Mouse (Mus musculus): ENCODE data around the gene Slc7a8. TPM values are rescaled to one million over a fixed set of nuclear protein-coding genes. Genes with fewer than 3 reads are reported as not detected.
A peak's percentile ranks its signal among the peaks of the same experiment; 100 is the strongest.

Slc7a8 gene
- polyA plus RNA-seq (2015; fragmentation: Nextera tagmentation; extraction: Ambion mirVana), result 0.94 and 1.2 TPM in 2 replicates

DNA sequence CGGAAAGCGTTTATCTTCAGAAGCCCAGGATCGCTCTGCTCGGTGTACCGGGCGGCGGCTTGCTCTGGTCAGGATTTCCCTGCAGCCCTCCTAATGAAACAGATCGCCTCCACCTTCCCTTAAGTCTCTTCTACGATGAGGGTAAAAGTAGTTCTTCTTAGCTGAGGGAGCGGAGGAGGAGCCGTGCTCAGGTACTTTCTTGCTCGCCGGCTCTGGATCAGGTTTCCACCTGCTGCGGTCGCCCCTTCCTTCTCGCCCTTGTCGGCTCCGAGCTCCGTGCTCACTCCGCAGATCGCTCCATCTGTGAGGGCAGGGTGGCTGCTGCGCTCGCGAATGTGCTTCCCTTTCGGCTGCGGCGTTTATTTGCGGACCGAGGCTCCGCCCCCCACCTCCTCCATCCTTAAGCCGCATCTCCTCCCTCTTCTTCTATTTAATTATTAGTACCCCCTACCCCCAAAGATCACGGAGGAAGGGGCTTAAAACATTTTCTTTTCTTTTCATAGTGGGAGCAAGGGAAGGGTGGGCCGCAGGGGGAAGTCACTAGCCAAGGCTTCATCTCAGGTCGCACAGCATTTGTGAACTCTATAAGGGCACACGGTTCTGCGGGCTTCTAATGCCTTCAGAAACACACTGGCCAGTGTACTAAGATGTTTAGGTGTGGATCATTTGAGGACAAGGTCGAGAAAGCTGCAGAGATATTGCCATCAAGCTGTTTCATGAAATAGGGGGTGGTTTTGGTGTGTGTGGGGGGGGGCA is at the start of gene Slc7a8:
TSS of gene Slc7a8 (minus strand) at position 337 of the 756 bp plus-strand sequence.
- DNase-seq (ENCODE audit: low spot score), result peak; percentile 66

DNA sequence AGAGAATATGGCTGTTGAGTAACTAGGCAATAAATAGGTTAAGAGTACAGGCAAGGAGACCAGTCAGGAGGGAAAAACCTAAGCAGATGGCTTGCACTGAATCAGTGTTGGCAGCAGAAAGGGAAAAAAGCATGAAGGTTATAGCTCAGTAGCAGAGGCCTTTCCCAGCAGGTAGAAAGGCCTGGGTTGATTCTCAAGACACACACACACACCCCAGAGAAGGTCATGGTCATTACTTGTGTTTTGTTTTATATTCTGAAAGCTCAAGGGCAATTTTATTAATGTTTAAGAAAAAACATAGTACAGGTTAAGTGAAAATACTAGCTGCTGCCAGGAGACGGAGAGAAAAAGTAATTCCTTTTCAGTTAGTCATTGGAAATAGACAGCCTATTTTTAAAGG is 42.0 kb upstream of the Slc7a8 start:
- no peak for DNase-seq (ENCODE audit: low spot score)

DNA sequence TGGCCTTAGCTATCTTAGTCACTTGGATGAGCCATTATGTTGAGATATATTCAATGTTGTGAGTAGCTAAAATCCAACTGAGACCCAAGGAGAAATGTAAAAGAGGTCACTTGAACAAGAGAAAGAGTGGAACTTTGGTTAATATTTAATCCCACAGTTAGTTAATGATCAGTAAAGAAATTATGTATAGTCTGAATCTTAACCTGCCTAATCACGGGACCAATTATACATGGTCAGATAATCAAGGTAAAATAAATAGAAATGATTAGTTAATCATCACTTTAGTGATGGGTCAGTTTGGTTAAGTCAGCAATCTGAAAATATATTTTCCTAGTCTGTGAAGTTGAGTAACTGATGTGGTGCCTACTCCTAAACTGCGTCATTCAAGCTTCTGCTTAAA is 40.6 kb upstream of the Slc7a8 start:
- no peak for DNase-seq (ENCODE audit: low spot score)

DNA sequence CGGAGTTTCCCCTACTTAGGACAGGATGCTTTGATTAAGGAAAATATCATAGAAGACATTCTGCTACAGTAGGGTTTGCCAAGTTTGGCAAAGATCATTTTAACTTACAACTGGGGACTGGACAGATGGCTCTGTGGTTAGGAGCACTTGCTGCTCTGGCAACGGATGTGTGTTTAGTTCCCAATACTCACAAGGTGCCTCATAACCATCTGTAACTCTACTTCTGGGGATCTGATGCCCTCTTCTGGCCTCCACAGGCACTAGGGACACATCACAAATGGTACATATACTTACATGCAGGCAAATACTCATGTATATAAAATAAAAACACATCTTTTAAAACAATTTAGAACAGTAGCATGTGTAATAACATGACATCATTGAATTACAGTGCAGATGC is 36.0 kb upstream of the Slc7a8 start:
- peak; percentile 42 for DNase-seq (ENCODE audit: low spot score)

DNA sequence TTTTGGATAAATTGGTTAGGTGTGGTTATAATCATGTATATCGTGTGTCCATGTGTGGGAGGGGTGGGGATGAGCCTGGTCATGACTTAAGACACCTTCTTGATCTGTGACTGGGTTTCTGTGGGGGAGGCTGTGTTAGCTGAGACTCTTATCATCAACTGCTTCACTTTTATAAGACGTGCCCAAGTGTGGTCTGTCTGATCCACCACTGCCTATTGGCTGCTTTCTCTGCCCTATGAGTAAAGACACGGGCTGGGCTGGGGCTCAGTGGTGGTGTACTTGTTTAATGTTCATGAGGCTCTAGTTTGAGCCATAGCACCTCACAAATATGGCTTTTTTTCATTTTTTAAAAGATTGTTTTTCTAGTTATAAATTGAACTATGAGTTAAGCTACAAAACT is 34.0 kb upstream of the Slc7a8 start:
- DNase-seq (ENCODE audit: low spot score), result no peak

DNA sequence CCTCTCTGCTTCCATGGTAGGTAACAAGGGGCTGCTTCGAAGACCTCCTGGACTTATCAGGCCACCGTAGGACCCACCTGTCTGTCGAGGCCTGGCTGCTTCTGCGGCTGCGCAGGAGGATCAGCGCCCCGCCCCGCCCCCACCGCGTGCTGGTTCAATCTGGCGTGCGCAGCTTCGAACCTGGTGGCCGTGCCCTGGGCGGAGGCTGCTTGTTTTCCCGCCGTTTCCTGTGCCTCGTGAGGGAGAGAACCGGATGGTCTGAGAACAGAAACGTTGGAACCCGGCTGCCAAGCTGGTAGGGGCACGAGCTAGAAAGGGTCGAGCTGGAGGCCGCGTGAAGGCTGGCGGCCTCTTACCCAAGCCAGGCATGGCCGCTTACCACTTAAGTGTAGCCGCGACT is 32.2 kb upstream of the Slc7a8 start, which contains the start of gene Rnf212b:
TSS of gene Rnf212b (plus strand) at position 151 of the 400 bp plus-strand sequence.
- no peak for DNase-seq (ENCODE audit: low spot score)

DNA sequence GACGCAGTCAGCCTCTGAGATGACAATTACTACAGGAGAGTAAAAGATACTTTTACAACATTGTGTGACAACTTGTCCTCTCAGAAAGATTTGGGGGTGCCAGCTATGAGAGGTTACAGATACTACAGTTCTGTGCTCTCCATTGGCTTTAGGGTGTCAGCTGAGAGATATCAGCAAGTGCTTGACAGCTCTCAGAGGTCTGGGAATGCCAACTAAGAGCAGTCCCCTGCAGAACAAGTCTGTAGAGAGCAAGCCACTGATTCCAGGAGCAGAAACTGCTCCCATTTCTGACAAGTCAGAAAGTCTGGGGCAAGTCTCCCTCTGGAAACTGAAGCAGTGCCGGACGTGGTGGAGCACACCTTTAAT is 27.9 kb upstream of the Slc7a8 start:
- DNase-seq (ENCODE audit: low spot score), result no peak

DNA sequence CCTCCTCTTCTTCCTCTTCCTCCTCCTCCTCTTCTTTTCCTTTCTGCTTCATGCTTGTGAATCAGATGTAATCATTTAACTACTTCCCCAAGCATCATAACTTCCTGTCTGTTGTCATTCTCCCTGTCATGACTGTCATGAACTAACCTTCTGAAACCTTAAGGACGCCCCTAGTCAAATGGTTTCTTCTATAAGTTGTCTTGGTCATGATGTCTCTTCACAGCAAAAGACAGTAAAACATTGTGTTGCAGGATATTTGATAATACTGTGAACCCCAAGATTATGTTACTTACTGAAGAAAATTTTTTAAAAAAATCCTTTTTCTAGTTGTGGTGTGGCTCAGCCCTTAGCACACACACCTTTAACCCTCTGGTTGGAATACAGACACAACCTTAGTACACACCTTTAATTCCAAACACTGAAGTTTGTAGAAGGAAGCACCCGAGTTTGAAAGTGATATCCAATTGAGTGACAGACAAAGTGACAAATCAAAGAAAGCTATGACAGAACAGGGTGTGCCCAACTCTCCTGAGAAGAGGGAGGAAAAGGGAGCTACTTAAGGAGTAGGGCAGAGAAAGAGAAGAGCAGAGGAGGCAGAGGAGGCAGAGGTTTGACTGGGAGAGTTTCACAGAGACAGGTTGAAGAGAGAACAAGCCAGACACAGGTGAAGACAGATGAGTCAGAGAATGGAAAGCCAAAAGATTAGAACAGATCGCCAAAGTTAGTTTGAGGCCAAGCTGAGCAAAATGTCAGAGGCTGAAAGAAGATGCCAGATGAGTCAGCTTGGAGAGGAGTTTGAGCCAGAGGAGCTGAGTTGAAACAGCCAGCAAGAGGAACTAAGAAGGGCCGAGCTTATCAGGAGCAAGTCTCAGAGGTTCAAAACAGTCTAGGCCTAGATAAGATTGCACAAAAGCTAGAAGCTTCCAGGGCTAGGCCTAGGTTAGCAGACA is 27.2 kb upstream of the Slc7a8 start:
- no peak for DNase-seq (ENCODE audit: low spot score)

DNA sequence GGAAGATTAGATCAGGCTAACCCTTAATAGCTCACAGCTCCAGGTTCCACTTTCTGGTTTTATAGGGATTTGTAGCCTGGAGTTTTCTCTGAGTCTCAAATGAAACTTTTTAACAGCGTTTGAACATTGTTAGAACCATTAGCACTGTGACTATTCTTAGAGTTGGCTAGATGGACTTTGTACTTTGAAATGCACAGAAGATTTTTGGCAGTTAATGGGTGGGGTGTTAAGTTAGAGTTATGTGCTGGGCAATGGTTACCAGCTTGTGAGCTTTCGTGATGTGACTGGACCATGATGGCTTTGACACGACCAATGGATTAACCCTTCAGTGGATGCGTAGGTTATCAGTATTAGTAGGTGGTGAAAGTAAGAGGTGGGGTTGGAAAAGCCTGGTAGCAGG is 24.4 kb upstream of the Slc7a8 start:
- DNase-seq (ENCODE audit: low spot score), result no peak

DNA sequence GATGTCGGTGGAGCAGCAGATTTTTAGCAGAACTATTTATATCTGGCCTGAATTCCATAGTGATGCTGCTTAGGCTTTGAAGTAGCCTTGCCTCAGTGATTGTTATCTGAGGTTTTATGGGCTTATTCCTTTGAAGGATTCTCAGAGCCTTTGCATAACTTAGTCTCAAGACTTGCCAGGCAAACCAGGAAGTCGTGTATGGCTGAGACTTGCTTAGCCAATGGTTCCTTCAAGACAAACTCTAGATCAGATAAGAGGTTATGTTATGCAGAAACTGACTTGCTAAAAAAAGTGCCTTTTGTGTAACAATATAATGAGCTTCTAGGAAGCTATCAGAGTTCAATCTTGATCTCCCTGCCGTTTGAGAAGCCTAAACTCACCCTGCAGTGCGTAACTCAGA is 20.7 kb upstream of the Slc7a8 start:
- no peak for DNase-seq (ENCODE audit: low spot score)

DNA sequence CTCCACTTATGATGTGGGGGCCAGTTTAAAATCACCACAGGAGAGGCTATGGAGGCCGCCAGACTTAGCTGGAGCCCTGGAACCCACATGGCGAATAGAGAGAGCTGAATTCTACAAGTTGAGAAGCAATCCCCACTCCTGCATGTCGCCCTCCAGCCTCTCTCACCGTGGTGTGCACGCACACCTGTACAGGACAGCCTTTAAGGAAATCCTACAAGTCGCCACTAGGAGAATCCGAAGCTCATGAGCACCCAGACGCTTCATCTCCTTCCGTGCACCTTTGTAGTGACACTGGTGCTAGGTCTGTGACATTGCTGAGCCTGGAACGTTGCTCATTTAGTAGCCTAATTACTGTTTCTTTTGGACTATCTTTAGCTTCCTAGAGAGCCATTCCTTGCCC is 17.9 kb upstream of the Slc7a8 start:
- DNase-seq (ENCODE audit: low spot score), result no peak

DNA sequence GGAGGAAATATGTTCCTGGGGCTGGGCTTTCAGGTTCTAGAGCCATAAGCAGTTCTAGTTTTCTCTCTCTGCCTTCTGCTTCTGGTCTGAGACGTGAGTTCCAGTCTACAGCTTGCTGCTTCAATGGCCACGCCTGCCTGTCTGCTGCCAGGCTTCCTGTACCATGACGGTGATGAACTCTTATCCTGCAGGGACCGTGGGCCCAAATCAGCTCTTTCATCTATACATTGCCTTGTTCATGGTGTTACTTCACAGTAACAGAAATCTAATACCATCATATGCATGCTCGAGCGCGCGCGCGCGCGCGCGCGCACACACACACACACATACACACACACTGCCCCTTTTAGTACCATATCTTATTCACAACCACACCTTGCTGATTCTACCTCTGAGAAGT is 15.0 kb upstream of the Slc7a8 start:
- DNase-seq (ENCODE audit: low spot score), result no peak

DNA sequence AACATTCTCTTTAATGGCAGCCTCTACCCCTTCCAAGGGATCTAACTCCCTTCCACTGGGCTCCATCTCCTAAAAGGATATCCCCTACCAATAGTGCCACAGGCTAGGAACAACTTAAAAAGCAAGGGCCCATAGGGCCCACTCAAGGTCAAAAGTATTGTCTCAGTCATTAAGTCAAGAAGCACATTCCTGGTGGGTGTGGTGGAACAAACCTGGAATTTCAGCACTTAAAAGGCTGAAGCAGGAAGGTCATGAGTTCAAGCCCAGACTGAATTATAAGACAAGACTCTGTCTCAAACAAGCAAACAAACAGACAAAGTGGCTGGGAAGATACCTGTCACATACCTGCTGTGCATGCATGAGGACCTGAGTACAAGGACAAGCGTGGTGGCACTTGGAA is 14.2 kb upstream of the Slc7a8 start:
- no peak for DNase-seq (ENCODE audit: low spot score)

DNA sequence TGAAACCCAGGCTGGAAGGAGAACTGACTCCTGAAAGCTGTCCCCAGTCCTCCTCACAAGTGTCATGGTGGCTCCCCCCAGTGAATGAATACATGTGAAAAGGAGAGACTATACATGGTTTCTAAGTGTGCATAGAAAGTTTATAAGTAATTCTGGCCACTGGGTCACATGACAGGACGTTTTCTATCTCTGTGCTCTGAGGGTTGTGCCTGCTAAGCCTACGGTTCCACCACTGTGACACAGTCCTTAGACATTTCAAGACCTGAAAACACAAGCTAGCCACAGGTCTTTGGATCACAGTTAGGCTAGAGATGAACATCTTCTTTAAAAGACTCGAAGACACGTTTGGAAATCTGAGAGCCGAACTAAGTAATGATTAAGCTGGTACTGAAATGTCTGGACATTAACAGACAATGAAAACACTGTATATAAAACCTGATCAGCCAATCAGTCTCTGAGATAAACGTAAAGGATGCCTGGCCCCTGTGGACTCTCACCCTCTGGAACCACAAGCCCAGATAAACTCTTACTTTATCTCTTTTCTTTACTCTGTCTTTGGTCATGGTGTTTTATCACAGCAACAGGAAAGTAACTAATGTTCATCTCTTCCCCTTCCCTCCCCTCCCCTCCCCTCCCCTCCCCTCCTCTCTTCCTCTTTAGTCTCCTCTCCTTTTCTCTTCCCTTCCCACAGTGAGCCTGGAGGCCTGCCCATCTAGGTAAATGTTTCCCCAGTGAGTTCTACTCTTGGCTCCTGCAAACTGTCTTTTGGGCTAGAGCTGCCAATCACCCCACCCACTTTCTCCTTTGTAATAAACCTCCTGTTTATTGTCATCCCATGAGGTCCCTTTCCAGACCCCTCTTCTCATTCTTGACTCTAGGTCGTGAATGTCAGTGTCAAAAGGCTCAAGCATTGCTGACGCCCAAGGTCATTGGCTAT is 12.4 kb upstream of the Slc7a8 start:
- DNase-seq (ENCODE audit: low spot score), result no peak

DNA sequence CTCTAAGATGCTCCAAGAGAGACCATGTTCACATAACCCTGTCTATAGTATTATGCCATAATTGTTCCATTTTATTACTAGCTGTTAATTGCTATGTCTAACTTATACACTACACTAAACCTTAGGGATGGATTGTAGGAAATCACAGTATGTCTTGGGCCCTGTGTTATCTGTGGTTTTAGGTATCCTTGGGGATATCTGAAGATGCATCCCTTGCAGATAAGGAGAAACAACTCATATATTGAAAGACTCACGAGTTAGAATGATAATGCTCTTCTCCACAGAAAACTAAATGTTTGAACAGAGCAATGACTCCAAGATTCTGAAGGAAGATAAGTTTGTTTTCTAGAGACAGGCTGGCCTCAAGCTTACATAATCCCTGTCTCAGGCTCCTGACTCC is 11.6 kb upstream of the Slc7a8 start:
- no peak for DNase-seq (ENCODE audit: low spot score)

DNA sequence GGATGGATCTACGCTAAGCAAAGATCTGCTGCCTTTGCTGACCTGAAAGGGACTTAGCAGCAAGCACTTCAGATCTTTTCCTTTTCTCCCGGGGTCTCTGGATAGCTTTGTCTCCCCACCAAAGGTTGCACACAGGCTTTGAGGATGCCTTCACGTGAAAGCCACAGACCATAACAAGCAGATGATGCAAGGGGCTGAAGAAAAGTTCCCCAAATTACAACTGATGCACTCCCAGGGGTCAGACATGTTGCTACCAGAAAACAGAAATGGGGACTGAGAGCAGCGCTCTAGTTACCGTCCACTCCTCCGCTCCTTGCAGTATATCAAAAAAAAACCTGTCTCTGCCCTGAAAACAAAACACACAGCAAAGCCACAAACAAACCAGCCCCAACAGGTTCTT is 10.4 kb upstream of the Slc7a8 start:
- DNase-seq (ENCODE audit: low spot score), result no peak

DNA sequence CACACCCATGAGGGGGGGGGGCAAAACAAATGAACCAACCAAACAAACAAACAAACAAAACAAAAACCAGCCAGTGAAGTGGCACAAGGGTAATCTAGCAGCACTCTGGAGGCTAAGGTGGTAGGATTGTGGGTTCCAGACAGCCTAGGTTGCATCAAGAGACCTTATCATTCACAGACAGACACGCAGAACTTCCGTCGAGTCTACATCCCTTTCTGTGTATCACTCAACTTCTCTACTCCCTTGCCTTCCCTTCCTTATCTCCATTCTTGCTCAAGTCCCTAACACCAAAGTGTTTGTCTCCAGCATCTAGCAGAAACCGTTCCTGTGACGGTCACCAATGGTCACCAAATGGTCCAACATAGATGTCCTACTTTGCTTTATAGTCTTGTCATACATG is 6.5 kb upstream of the Slc7a8 start:
- no peak for DNase-seq (ENCODE audit: low spot score)

DNA sequence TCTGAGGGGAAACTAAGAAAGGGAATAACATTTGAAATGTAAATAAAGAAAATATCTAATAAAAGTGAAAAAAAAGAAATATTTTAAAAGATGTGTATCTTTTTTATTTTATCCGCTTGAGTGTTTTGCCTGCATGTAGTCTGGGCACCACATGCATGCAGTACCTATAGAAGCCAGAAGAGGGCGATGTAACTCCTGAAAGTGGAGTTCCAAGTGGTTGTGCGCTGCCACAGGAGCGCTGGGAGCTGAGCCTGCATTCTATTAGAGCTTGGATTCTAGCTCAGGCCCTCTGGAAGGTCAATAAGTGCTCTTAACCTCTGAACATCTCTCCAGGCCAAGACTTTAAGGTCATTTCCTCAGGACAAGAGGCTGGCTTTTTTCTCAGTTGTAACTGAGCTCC is 5.5 kb upstream of the Slc7a8 start:
- peak; percentile 19 for DNase-seq (ENCODE audit: low spot score)

DNA sequence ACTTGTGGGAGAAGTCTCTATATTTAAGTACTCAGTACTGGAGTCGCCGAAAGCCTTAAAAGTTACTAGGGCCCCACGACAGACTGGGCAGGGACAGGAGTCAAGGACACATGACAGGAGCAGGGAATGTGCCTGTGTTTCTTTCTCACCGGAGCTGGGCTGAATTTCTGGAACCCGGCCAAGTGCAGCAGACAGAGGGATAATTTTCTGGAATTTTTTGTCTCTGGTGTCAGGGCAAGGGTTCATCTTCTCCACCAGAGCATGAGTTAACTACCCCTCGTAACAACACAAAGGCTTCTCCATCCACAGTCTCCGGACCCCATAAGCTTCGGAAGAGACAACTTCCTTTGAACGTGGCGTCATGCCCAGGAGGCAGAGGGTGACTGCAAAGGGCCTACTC is 4.7 kb upstream of the Slc7a8 start:
- DNase-seq (ENCODE audit: low spot score), result no peak

DNA sequence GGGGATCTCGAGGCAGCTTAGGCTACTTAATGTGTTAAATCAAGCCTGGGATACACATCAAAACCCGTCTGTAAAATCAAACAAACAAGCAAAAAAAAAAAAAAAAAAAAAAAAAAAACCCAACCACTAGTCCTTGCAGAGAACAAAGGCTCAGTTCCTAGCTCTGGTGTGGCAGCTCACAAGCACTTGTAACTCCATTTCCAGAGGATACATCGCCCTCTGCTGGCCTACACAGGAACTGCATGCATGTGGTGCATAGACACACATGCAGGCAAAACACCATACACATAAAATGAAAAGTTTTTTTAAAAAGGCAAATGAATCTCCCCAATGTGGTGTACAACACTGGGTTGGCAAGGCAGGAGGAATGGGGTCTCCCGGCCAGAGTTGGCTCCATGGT is 4.2 kb upstream of the Slc7a8 start:
- peak; percentile 84 for DNase-seq (ENCODE audit: low spot score)

DNA sequence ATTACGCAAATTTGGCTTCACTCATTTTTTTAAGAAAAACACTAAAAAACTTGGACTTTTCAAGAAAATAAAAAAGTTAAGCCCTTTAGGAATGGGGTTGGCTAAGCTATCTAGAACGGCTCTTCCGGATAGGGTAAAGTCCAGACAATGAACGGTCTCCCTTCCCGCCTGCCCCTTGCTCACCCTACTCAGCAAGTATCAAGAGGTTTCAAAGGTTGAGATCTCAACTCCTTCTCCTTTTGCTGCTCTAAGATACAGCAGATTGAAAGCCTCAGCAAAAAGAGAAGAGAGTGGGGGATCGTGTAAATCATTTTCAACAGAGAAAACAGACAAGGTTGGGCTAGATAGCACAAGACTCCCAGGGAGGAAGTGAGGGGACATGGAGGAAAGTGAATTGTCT is 1.2 kb upstream of the Slc7a8 start:
- DNase-seq (ENCODE audit: low spot score), result no peak
